Mouse (Mus musculus): ENCODE data around the gene Naa60. TPM values are rescaled to one million over a fixed set of nuclear protein-coding genes. Genes with fewer than 3 reads are reported as not detected.

The Naa60 gene
- 59.0 and 59.1 TPM in 2 replicates for polyA plus RNA-seq (2014; fragmentation: Nextera tagmentation; extraction: Ambion mirVana)

GRCm38 (mm10) chr16:3872216-3873047, at the start of gene Naa60:
Naa60 (plus strand) TSS chr16:3872375.
- Histone ChIP-seq H3K9me3 (ENCODE audit: low read depth, low read length) (no peaks in the 10 kb centered on the region), H3K4me3 (ENCODE audit: low read depth, low read length) (peak within 1 kb of the TSS; percentile 58), H3K27me3 (ENCODE audit: insufficient read depth, low read length) (no peaks in the 10 kb centered on the region), H3K4me1 (ENCODE audit: insufficient read depth) (peaks cover 4% of the 10 kb centered on the region; the same call in 1 of the 2 replicates), H3K36me3 (ENCODE audit: insufficient read depth) (peaks cover 11% of the 10 kb centered on the region; the same call in 1 of the 2 replicates), H3K4me2 (peak within 1 kb of the TSS; percentile 89), H3K27ac (ENCODE audit: low read depth) (peak within 1 kb of the TSS; percentile 60; the same call in 1 of the 2 replicates), H3K9ac (peak within 1 kb of the TSS; percentile 60)
- no peak for TF ChIP-seq CTCF (IDR thresholded peaks at IDR 0.05; ENCODE audit: low read depth)
- peak; percentile 95 for DNase-seq
- WGBS = 4% methylated on average over 47 of the region's 47 CpGs
- peak; percentile 99 for ATAC-seq (ENCODE audit: insufficient read depth)

- Histone ChIP-seq H3K4me1 (ENCODE audit: insufficient read depth) (no peaks in the 10 kb centered on the region), H3K4me2 (no peak overlapping the region), H3K27me3 (ENCODE audit: insufficient read depth, low read length) (no peaks in the 10 kb centered on the region), H3K9me3 (ENCODE audit: low read depth, low read length) (no peaks in the 10 kb centered on the region), H3K27ac (ENCODE audit: low read depth) (no peak overlapping the region), H3K4me3 (ENCODE audit: low read depth, low read length) (no peak overlapping the region), H3K9ac (no peak overlapping the region), H3K36me3 (ENCODE audit: insufficient read depth) (no peaks in the 10 kb centered on the region)
- DNase-seq (no peak), ATAC-seq (ENCODE audit: insufficient read depth) (no peak)
- TF ChIP-seq CTCF (IDR thresholded peaks at IDR 0.05; ENCODE audit: low read depth) = no peak
- 53% methylated on average over 3 of the region's 3 CpGs for WGBS
Observed at GRCm38 (mm10) chr16:3828021-3828420, 44.2 kb upstream of the Naa60 start.

DNA sequence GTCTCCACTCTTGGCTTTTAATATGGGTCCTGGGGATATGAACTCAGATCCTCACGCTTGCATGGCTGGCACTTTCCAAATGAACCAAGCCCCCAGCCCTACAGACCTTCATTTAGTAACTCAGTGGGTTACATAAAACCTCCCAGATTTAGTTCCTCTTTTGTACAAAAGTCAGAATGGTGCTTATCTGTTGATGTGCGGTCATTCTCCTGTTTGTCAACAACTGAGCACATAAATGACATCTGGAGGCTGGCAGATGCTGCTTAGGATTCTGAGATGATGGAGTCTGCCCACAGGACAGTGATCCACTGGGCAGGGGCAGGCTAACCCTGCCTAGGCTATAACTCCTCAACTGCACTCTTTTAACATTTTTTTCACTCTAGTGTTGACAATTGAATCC, 42.4 kb upstream of the Naa60 start:
- H3K9ac ChIP-seq = no peak overlapping the region
- WGBS = 75% methylated on average over 2 of the region's 2 CpGs
- no peaks in the 10 kb centered on the region for H3K27me3 ChIP-seq (ENCODE audit: insufficient read depth, low read length)
- no peak for TF ChIP-seq CTCF (IDR thresholded peaks at IDR 0.05; ENCODE audit: low read depth)
- no peaks in the 10 kb centered on the region for H3K36me3 ChIP-seq (ENCODE audit: insufficient read depth)
- no peak overlapping the region for H3K4me2 ChIP-seq
- H3K9me3 ChIP-seq (ENCODE audit: low read depth, low read length) = no peaks in the 10 kb centered on the region
- no peak overlapping the region for H3K4me3 ChIP-seq (ENCODE audit: low read depth, low read length)
- ATAC-seq (ENCODE audit: insufficient read depth) (no peak), DNase-seq (no peak)
- H3K4me1 ChIP-seq (ENCODE audit: insufficient read depth) = no peaks in the 10 kb centered on the region
- no peak overlapping the region for H3K27ac ChIP-seq (ENCODE audit: low read depth)

DNA sequence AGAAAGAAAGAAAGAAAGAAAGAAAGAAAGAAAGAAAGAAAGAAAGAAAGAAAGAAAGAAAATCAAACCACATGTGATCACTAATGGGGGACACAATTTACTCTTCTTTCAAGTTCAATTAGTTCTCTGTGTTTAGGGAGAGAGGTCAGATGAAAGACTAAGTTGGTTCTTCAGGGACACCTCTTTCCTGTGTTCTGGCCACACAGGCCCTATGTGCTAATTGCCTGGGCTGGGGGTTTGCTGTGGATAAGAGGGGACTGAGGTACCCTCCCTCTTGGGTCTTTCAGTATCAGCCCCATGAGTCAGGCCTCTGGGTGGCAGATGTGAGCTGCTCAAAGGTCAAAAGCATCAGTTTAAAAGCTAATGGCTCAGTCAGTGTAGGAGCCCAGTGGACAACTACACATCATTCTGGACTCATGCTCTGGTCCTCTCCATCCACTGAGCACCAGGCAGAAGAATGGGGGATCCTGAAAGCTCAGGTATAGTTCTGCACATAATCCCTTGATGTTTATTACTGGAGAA, 41.5 kb upstream of the Naa60 start, which contains the start of gene Olfr15:
Gene Olfr15, plus strand, starts transcription at position 291 of the 522 bp plus-strand sequence.
- Histone ChIP-seq H3K27ac (ENCODE audit: low read depth) (no peak within 1 kb of the TSS), H3K4me3 (ENCODE audit: low read depth, low read length) (no peak within 1 kb of the TSS), H3K9ac (no peak within 1 kb of the TSS), H3K9me3 (ENCODE audit: low read depth, low read length) (no peaks in the 10 kb centered on the region), H3K27me3 (ENCODE audit: insufficient read depth, low read length) (no peaks in the 10 kb centered on the region), H3K4me1 (ENCODE audit: insufficient read depth) (no peaks in the 10 kb centered on the region), H3K4me2 (no peak within 1 kb of the TSS), H3K36me3 (ENCODE audit: insufficient read depth) (no peaks in the 10 kb centered on the region)
- ATAC-seq (ENCODE audit: insufficient read depth) = no peak
- peak; percentile 15 for DNase-seq
- TF ChIP-seq CTCF (IDR thresholded peaks at IDR 0.05; ENCODE audit: low read depth) = 0 out of 2 replicates have a peak, but pooled peaks have one; percentile 20

DNA sequence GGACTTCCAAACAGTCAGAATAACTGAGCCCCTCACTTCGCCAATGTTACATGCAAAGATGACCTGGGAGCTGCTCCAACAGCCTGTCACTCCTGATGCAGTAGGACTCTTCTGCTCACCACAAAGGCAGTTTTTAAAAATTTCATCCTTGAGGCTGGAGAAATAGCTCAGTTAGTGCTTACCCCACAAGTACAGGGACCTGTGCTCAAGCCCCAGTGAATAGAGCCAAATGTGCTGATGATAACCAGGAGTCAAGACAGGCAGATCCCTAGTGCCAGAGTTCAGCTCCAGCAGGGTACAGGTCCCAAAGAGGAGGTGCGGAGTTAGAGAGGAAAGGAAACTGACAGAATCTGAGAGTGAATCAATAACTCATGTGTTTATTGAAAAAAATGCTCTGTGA, 36.7 kb upstream of the Naa60 start:
- H3K36me3 ChIP-seq (ENCODE audit: insufficient read depth) = no peaks in the 10 kb centered on the region

DNA sequence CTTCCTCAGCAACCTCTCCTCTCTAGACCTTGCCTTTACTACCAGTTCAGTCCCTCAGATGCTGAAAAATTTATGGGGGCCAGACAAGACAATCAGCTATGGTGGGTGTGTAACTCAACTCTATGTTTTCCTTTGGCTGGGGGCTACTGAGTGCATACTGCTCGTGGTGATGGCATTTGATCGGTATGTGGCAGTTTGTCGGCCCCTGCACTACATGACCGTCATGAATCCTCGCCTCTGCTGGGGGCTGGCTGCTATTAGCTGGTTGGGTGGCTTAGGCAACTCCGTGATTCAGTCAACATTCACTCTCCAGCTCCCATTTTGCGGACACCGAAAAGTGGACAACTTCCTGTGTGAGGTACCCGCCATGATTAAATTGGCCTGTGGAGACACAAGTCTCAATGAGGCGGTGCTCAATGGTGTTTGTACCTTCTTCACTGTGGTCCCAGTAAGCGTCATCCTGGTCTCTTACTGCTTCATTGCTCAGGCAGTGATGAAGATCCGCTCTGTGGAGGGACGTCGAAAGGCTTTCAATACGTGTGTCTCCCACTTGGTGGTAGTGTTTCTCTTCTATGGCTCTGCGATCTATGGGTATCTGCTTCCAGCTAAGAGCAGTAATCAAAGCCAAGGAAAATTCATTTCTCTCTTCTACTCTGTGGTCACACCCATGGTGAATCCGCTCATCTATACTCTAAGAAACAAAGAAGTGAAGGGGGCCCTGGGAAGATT, 32.9 kb upstream of the Naa60 start:
- H3K4me2 ChIP-seq = no peak overlapping the region
- no peaks in the 10 kb centered on the region for H3K4me1 ChIP-seq (ENCODE audit: insufficient read depth)
- no peak overlapping the region for H3K9ac ChIP-seq
- no peak overlapping the region for H3K27ac ChIP-seq (ENCODE audit: low read depth)
- H3K27me3 ChIP-seq (ENCODE audit: insufficient read depth, low read length) = no peaks in the 10 kb centered on the region
- H3K4me3 ChIP-seq (ENCODE audit: low read depth, low read length) = no peak overlapping the region
- H3K9me3 ChIP-seq (ENCODE audit: low read depth, low read length) = no peaks in the 10 kb centered on the region
- H3K36me3 ChIP-seq (ENCODE audit: insufficient read depth) = no peaks in the 10 kb centered on the region
- WGBS = 54% methylated on average over 17 of the region's 17 CpGs
- ATAC-seq (ENCODE audit: insufficient read depth) = peak; percentile 35; the same call in 1 of the 2 replicates
- peak; percentile 59 for TF ChIP-seq CTCF (IDR thresholded peaks at IDR 0.05; ENCODE audit: low read depth)
- peak; percentile 64 for DNase-seq

More for the DNA sequence above, 36.7 kb upstream of the Naa60 start:
- TF ChIP-seq CTCF (IDR thresholded peaks at IDR 0.05; ENCODE audit: low read depth) = no peak
- no peak for ATAC-seq (ENCODE audit: insufficient read depth)
- no peak overlapping the region for H3K9ac ChIP-seq
- H3K27ac ChIP-seq (ENCODE audit: low read depth) = no peak overlapping the region
- H3K4me3 ChIP-seq (ENCODE audit: low read depth, low read length) = no peak overlapping the region
- H3K27me3 ChIP-seq (ENCODE audit: insufficient read depth, low read length) = no peaks in the 10 kb centered on the region
- H3K4me1 ChIP-seq (ENCODE audit: insufficient read depth) = no peaks in the 10 kb centered on the region
- no peak overlapping the region for H3K4me2 ChIP-seq
- H3K9me3 ChIP-seq (ENCODE audit: low read depth, low read length) = no peaks in the 10 kb centered on the region
- DNase-seq = no peak
- WGBS = 68% methylated on average over 2 of the region's 2 CpGs

GRCm38 (mm10) chr16:3842989-3843388, 29.2 kb upstream of the Naa60 start:
- no peak for TF ChIP-seq CTCF (IDR thresholded peaks at IDR 0.05; ENCODE audit: low read depth)
- Histone ChIP-seq H3K4me2 (no peak overlapping the region), H3K4me1 (ENCODE audit: insufficient read depth) (0 out of 2 replicates have a peak, but pooled peaks cover 3% of the 10 kb centered on the region), H3K27me3 (ENCODE audit: insufficient read depth, low read length) (no peaks in the 10 kb centered on the region), H3K4me3 (ENCODE audit: low read depth, low read length) (no peak overlapping the region), H3K27ac (ENCODE audit: low read depth) (no peak overlapping the region), H3K9ac (no peak overlapping the region), H3K9me3 (ENCODE audit: low read depth, low read length) (no peaks in the 10 kb centered on the region), H3K36me3 (ENCODE audit: insufficient read depth) (no peaks in the 10 kb centered on the region)
- ATAC-seq (ENCODE audit: insufficient read depth) = no peak
- no peak for DNase-seq
- WGBS = 20% methylated on average over 4 of the region's 4 CpGs

All from lung, embryonic 14.5 days (tissue).